Mouse (Mus musculus) spleen, postnatal 36 days (tissue): ENCODE results near the gene Tulp3.
"Not testable (repeated sequence)": the region's sequence is repeated elsewhere in the genome, so short reads cannot be mapped to it uniquely, and the experiment has no call there.

Experiments used
- DNase-seq, 2 experiments: peaks; one replicate each; pipeline ENCODE4 v3.0.0; 2022; ENCODE audit warnings: low spot score in 2 of 2, mixed read lengths in 1 of 2

The Tulp3 gene

DNA sequence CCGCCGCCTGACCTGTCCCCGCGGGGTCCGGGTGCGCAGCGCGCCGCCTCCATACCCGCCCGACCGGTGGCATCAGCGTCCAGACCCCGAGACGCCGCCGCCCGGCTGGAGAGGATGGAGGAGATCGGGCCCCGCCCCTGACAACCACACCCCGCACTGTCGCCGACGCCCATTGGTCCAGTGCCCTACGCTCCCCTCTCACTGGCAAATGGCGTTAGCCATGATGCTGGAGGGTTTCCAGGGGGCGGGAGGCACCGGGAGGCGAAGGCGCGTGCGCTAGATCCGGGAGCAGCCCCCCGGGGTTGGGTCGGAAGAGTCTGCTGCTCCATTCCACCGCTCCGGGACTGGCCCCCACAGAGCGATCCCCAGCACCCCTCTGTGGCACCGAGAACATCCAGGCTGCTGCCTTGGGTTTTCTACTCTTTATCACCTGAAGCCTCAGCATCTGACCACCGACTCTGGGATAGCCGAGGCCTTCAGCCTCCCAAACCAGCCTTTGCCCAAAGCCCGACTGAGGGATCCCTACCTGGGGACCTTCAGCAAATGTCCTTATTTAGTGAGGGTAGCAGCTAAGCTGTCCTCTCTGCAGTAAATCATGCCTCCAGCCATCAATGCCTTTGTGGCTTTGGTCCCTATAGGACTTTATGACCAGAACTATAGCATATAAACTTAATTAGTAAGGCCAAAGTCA, at the start of gene Tulp3:
Gene Tulp3 (minus strand): TSS at position 126 of the 691 bp plus-strand sequence.
- DNase-seq, result peak; percentile 86 to 87

DNA sequence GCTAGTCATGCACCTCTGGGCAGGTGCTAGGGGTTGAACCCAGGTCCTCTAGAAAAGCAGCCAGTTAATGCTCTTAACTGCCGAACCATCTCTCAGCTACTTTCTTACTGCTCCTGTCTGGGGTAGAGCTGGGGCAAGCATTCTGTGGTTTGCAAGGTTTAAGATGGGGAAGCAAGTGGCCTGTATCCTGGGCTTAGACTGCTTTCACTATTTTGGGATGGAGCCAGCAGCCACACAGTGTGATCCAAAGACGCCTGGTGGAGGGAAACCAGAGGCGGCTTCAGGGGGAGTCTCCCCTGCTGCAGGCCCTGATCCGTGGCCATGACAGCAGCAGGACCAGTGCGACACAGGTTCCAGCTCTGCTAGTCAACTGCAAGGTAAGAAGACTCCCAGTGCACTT, 49.1 kb upstream of the Tulp3 start:
- DNase-seq, result no peak

DNA sequence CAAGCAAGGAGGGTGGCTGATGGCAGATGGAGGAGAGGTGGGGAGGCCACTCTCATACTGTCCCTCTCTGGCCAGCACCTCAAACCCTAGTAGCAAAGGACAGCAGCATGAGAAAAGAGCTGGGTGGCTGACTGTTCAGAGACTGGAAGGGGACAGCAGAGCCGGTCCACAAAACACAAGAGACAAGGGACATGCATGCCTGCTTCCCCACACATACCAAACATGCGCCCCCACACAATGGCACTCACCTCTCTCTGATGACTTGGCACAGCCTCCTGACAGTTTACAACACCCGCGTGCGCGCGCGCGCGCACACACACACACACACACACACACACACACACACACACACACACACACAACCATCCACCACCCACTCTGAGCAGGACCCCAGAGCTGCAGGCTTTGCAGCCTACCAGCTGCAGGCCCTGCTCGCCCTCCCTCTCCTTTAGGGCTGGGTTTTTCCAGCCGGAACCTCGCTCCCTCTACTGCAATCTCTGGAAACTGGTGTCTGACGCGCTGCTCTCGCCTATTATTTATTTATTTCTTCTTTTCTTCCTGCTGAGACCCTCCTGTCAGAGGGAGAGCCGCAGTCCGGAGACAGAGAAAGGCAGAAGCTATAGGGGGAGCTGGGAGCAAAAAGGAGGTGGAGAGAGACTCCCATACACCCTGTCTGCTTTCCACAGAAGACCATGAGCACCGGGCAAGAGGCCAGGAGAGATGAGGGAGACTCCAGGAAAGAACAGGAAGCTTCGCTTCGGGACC, 44.0 kb upstream of the Tulp3 start:
- no peak for DNase-seq

DNA sequence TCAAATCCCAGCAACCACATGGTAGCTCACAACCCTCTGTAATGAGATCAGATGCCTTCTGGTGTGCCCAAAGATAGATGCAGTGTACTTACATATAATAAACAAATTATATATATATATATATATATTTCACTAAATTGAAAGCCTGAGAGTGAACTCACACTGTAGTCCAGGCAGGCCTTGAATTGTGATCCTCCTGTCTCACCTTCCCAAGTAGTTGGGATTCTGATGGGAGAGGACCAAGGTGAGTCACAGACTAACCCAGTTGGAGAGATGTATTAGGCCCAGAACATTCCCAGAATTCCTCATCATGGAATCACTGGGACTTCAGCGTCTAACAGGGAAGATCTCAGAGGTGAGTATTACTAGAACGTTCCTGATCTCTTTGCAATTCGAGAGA, 43.3 kb upstream of the Tulp3 start, which contains the start of gene Nrip2:
Gene Nrip2 (plus strand): TSS at position 301 of the 400 bp plus-strand sequence.
- DNase-seq, result no peak

DNA sequence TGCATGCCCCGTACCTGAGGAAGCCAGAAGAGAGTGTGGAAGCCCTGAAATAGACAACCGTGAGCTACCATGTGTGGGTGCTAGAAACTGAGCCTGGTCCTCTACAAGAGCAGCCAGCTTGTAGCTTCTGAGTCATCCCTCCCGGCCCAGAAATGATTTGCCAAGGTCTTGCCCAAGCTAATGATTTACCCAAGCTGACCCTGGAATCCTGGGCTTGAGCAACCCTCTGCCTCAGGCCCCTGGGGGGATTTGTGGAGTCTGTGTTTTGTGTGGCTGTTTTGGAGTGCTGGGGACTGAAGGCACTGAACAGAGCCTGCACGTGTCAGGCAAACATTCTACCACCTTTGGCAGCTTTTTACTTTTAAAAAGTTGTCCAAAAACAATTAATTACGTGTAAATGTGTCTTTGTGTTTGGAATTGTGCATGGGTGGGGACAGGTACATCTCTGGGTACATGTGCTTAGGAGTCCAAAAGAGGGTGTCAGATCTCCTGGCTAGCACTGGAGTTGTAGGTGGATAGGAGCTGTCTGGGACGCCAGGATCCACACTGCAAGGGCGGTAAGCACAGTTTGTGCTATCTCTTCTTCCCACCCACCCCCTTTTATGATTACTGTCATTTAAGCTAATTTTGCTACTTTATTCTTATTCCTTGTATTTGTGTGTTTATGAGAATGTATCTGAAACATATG, 42.1 kb upstream of the Tulp3 start:
- DNase-seq, result no peak

DNA sequence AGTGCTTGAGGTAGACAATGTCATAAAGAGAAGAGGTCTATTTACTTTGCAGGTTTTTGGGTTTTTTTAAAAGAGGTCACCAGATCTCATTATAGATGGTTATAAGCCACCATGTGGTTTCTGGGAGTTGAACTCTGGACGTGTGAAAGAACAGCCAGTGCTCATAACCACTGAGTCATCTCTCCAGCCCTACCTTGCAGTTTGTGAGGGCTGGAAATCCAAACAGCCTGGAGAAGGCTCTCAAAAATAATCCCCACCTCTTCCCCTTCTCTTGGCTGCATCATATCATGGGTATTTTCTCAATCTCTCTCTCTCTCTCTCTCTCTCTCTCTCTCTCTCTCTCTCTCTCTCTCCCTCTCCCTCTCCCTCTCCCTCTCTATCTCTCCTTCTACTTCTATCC, 35.0 kb upstream of the Tulp3 start:
- DNase-seq, result no peak

DNA sequence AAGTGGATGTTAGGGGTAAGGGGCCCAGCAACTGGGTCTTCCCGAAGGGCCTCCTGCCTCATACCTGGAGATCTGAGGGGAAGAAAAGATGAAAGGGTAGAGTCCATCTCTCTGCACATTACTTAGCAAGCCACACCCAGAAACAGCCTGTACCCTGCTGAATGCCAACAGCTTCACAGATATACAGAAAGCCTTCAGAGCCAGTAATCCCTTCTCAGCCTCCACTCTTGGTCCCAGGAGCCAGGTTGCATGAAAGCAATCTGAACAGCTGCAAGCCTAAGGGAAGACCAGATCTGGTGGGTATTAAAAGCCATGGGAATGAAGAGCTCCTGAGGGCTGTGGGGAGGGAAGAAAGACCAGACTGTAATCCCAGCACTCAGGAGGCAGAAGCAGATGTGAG, 33.5 kb upstream of the Tulp3 start:
- no peak for DNase-seq

DNA sequence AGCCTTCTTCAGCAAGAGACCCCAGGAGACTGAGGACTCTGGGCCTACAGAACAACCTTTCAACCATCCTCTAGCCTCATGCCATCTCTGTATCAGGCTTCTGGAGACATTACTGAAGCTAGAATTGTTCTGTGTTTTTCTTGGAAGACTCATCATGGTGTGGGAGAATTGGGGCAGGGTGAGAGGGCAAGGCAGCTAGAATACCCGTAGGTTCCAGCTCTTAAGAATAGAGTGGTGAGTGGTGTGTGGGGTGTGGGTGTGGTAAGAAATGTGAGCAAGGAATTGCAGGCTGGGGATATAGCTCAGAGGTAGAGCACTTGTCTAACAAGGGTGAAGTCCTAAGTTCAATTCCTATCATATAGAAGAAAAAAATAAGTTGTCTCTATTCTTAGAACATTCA, 29.4 kb upstream of the Tulp3 start:
- no peak for DNase-seq

DNA sequence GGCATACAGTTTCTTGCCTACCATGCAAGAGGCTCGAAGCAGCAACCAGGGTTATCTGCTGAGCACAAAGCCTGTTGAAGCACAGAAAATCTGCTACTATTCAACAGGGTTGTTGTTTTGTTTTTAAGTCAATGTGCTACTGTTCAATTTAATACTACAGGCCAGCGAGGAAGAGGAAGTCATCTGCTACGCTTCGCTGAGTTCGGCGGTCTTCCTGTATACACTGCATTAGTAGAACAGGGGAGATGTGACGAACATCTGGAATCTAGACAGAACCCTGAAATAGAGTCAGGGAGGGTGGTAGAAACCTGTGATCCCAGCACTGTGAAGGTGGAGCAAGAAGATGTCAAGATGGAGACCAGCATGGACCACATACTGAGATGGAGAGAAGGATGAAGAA, 28.1 kb upstream of the Tulp3 start:
- DNase-seq, result peak; percentile 63 to 67

DNA sequence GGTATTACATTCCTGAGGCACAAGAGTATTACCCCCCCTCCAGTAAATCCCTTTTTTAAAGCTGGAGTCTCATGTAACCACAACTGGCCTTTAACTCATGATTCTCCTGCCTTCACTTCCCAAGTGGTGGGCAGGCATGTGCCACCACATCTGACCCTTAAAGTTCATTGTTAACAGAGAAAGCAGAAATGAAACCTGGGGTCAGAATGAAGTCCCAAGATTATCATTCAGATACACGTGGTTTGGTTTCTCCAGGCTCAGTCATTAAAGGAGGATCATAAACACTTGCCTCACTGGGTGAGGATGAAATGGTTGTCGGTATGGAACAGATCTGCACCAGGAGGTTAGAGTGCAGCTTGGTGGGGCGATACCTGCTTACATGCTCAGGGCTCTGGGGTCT, 25.6 kb upstream of the Tulp3 start:
- peak in 1 of 2 experiments; percentile 33 for DNase-seq

DNA sequence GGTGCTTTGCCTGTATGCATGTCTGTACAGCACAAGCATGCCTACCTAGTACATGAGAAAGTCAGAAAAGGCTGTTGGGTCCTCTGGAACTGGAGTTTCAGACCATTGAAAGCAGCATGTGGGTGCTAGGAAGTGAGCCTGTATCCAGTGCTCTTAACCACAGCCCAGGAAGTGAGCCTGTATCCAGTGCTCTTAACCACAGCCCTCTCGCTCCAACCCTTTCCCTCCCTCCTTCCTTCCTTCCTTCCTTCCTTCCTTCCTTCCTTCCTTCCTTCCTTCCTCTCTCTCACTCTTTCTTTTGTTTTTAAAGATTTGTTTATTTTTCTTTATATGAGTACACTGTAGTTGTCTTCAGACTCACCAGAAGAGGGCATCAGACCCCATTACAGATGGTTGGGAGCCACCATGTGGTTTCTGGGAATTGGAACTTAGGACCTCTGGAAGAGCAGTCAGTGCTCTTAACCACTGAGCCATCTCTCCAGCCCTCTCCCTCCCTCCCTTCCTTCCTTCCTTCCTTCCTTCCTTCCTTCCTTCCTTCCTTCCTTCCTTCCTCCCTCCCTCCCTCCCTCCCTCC, 25.0 kb upstream of the Tulp3 start:
- not testable (repeated sequence) for DNase-seq

DNA sequence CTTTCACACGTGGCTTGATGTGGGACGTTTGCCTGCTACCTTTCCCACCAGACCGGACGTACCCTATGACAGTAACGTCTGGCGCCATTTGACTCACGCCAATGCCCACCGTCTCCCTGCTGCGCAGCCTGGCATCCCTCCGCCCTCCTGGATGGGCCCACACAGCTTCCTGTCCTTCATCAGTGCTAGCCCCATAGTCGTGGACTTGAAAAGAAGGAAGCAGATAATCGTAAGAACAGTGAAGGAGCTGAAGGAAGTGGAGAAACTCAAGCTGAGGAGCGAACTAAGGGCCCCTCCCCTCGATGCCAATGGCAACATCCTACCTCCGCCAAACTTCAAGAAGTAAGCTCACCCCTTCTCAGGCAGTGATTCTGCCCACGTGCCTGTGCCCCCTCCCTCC, 24.0 kb upstream of the Tulp3 start:
- DNase-seq, result no peak

DNA sequence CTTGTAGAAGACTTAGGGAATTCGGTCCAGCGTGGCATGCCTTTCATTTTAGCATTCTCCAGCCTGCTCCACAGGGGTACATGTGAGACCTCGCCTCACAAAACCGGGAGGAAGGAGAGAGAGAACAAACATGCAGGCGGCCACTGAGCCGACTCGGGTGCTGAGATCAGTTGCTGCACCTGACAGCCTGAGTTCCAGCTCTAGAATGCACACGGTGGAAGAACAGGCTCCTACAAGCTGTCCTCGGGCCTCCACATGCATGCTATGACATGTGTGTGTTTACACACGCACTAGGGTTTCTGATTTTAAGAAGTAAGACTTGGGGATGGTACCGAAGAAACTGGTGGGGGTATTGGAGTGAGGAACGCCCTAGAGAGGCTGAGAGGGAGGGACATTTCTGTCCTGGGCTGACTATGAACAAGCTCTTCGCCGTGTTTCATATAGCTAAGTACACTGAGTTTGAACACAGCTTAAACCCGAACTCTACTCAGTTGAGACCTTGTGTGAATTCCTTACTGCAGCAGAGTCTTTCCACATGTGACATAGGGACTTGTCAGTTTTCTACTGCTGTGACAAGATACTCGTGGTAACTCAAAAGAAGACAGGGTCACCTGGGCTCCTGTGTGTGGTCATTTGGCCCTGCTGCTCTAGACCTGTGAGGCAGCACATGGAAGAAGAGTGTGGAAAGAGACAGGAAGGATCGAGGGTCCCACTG, 20.9 kb upstream of the Tulp3 start:
- DNase-seq, result no peak

DNA sequence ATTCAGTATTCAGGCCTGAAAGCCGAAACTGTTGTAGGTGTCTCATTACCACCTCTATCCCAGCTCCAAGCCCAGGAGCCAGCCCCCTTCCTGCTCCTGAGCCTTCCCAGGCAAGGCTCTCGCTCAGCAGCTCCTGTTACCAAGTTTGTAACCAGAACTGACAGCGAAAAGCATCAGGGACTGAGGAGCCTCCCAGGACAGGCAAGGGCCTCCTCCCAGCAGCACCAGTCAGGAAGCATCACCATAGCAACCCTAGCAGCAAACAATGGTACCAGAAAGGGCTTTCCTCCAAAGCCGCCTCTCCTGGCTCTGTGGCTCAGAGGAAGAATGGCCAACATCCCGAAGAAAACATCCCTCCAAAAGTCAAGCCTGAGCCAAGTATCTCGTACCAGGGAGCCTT, 19.5 kb upstream of the Tulp3 start, which contains the start of the genes Tex52 and Gm44596:
Gene Tex52 (plus strand): TSS at position 265 of the 400 bp plus-strand sequence.
Gene Gm44596 (plus strand): TSS at position 312 of the 400 bp plus-strand sequence.
- no peak for DNase-seq

DNA sequence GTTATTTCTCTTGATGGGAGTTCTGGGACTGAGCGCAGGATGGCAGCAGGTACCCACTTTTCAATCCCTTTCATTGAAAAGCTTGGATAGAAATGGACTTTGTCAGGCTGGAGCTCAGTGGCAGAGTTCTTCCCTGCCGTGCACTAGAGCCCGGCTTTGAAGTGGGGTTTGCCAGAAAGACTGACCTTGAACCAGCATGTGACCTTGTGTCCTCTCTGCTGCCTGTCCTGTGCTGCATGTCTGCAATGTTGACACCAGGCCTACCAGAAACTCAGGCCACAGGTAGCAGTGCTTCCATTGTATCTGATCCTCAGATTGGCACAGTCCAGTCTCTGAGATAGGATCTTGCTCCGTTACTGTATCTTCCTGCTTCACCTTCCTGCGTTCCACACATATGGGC, 14.4 kb upstream of the Tulp3 start:
- no peak for DNase-seq

DNA sequence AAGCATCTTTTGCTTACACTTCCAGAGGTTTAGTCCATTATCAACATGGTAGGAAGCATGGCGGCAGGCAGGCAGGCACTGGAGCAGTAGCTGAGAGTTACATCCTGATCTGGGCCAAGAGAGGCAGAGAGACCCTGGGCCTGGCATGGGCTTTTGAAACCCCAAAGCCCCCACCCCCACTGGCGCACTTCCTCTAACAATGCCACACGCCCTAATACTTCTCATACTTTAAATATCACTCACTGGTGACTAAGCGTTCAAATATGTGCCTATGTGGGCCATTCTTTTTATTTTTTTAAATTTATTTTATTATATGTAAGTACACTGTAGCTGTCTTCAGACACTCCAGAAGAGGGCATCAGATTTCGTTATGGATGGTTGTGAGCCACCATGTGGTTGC, 10.8 kb upstream of the Tulp3 start:
- no peak for DNase-seq

DNA sequence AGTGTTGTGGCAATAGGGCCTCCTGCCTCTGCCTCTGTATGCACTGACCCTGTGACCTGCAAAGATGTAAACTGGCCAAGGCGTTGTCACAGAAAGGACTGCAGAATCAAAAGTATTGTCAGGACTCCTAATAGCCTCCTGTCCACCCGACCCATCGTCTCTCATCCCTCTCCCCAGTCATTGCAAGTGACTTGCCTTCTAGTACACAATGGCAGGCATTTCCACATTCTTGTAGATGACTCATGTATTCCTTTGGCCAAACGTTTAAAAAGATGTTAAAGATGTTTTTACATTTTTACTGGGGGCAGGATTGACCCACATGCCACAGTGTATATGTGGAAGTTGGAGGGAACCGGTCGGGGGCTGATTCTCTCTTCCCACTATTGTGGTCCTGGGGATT, 9.1 kb upstream of the Tulp3 start:
- DNase-seq, result no peak

DNA sequence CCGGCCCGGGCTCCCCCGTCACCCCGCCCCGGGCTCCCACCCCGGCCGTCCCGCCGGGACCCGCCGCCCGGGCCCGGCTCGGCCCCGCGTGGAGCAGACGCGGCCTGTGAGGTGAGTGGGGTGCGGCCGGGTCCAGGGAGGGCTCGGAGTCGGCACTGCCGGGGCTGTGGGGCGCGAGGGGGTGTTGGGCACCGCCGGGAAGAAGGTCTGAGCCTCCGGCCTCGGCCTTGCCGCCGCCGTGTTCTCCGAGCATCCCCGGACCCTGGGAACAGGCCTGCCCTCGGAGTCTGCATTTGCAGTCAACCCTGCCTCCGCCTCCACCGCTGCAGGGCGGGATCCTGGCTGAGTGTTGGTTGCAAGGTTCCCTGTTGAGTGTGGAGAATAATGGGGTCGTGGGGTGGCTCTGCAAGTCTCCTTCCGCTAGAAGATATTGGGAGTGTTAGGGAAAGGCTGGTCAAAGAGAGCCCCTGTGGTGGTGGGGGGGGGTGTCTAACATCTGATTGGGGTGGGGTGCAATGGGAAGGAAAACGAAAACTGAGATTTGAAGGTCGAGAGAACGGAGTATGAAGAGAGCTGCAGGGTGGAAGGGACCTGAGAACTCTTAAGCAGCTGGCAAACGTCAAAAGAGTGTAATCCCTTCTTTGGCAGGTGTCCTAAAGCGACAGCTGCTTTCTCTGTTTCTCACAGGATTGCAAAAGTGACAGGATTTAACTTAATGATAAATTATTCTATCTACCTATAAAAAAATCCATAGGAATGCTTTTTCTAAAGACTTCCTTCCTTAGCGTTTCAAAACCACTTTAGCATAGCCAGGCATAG, 7.6 kb upstream of the Tulp3 start:
- DNase-seq, result no peak

DNA sequence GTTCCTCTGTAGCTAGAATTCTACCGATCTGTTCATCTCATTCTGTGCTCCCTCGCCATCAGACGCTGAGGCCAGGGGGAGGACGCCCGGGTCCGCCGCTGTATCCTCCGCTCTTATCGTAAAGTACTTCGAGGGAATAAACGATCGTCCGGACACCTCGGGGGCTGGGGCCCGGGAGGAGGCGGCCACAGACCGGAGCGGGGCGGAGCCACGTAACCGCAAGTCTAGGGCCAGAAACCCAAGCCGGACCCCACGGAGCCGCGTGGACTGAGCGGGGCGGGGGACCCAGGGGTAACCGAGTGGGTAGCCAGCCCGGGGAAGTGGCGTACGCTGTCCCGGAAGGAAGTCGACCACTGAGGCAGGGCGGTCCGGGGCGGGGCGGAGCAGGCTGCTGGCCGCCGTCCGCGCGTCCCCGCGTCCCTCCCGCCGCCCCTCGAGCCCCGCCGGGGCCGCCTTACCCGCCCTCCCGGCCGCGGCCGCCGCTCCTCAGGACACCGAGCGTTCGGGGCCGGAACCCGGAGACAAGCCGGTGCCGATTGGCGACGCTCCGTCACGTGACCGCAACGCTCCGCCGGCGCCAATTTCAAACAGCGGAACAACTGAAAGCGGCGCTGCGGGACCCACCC, 6.8 kb upstream of the Tulp3 start, which contains the start of the genes Rhno1 and Foxm1:
Gene Rhno1 (minus strand): TSS at position 531 of the 626 bp plus-strand sequence.
Gene Foxm1 (plus strand): TSS at position 587 of the 626 bp plus-strand sequence.
- peak; percentile 80 to 83 for DNase-seq

DNA sequence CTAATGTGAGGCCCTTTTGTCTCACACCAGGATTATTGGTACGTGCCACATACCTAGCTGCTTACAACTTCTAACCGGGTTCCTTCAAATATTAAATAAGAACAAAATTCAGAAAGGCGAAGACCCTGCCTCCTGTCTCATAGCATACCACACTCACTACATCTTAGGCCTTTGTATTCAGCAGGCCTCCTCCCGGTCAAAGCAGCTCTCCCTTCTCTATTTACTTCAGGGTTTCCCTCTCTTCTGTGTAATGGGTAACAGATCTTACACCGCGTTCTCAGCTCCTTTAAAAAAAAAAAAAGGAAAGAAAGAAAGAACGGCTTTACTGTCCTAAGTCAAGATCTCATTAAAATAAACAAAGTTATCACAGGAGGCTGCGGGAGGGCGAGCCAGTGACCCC, 6.2 kb upstream of the Tulp3 start:
- no peak for DNase-seq
